In genomic region chr7:79279376-79280029, GRCm38 (mm10) we compare ENCODE assay signal across 8 mouse cellular contexts. TPM values are rescaled to one million over a fixed set of nuclear protein-coding genes. Genes with fewer than 3 reads are reported as not detected.
DNase-seq lines count a peak whose midpoint lies in the region; ATAC-seq lines count a peak whose summit lies in the region.

No protein-coding gene starts in this region.

- no peaks in the 10 kb centered on the region for H3K9me3 ChIP-seq in heart, embryonic 13.5 days
- no peaks in the 10 kb centered on the region for H3K9me3 ChIP-seq in liver, embryonic 15.5 days (replicated peaks)
- H3K9me3 ChIP-seq in stomach, embryonic 16.5 days (replicated peaks; ENCODE audit: control insufficient read depth, low read length), result no peaks in the 10 kb centered on the region

- no peak for ATAC-seq in heart, embryonic 13.5 days (ENCODE audit: extremely low read depth, insufficient number of reproducible peaks, low FRiP score, low TSS enrichment)
- no peak for ATAC-seq in liver, embryonic 15.5 days (ENCODE audit: insufficient read depth)
- ATAC-seq in stomach, embryonic 16.5 days (ENCODE audit: insufficient read depth, low FRiP score), result no peak

- H3K27ac ChIP-seq in heart, embryonic 13.5 days (replicated peaks), result no peak overlapping the region
- H3K27ac ChIP-seq in liver, embryonic 15.5 days (replicated peaks), result peak overlapping the region; percentile 61
- peak overlapping the region; percentile 82 for H3K27ac ChIP-seq in stomach, embryonic 16.5 days (ENCODE audit: low read length)

- 60% methylated on average over 10 of the region's 10 CpGs for WGBS in heart, embryonic 13.5 days
- 16% methylated on average over 10 of the region's 10 CpGs for WGBS in liver, embryonic 15.5 days (ENCODE audit: insufficient replicate concordance)
- WGBS in stomach, embryonic 16.5 days, result 57% methylated on average over 10 of the region's 10 CpGs

- DNase-seq in cerebellum, adult 9-11 months, result peak; percentile 15
- no peak for DNase-seq in cerebellum, adult 8-10 months
- DNase-seq in 3134 (ENCODE audit: extremely low read depth, insufficient read length, low spot score), result peak; percentile 29
- no peak for DNase-seq in urinary bladder, postnatal 4 days (ENCODE audit: low spot score in 2 of 2)
- DNase-seq in urinary bladder, postnatal 36 days (ENCODE audit: low spot score in 2 of 2), result no peak

- peaks cover 74% of the 10 kb centered on the region for H3K4me1 ChIP-seq in heart, embryonic 13.5 days
- H3K4me1 ChIP-seq in liver, embryonic 15.5 days (replicated peaks), result peaks cover 96% of the 10 kb centered on the region
- peaks cover 47% of the 10 kb centered on the region for H3K4me1 ChIP-seq in stomach, embryonic 16.5 days (ENCODE audit: control insufficient read depth, insufficient read depth, low read length)

- H3K27me3 ChIP-seq in heart, embryonic 13.5 days (replicated peaks), result no peaks in the 10 kb centered on the region
- H3K27me3 ChIP-seq in liver, embryonic 15.5 days, result no peaks in the 10 kb centered on the region
- H3K27me3 ChIP-seq in stomach, embryonic 16.5 days (ENCODE audit: control insufficient read depth, insufficient read depth, low read length), result no peaks in the 10 kb centered on the region

- no peak overlapping the region for H3K4me2 ChIP-seq in heart, embryonic 13.5 days
- H3K4me2 ChIP-seq in liver, embryonic 15.5 days, result peak overlapping the region; percentile 25
- no peak overlapping the region for H3K4me2 ChIP-seq in stomach, embryonic 16.5 days (ENCODE audit: low read depth, low read length)

- H3K4me3 ChIP-seq in heart, embryonic 13.5 days, result no peak overlapping the region
- no peak overlapping the region for H3K4me3 ChIP-seq in liver, embryonic 15.5 days (replicated peaks)
- H3K4me3 ChIP-seq in stomach, embryonic 16.5 days (replicated peaks; ENCODE audit: low read length), result no peak overlapping the region

- no peaks in the 10 kb centered on the region for H3K36me3 ChIP-seq in heart, embryonic 13.5 days
- peaks cover 5% of the 10 kb centered on the region; the same call in 1 of the 2 replicates for H3K36me3 ChIP-seq in liver, embryonic 15.5 days (replicated peaks)
- H3K36me3 ChIP-seq in stomach, embryonic 16.5 days (ENCODE audit: control insufficient read depth, insufficient read depth, low read length), result no peaks in the 10 kb centered on the region; the same call in 1 of the 2 replicates

- peak overlapping the region; percentile 16; the same call in 1 of the 2 replicates for H3K9ac ChIP-seq in heart, embryonic 13.5 days
- peak overlapping the region; percentile 35; the same call in 1 of the 2 replicates for H3K9ac ChIP-seq in liver, embryonic 15.5 days
- 0 out of 2 replicates have a peak overlapping the region, but pooled peaks have one; percentile 16 for H3K9ac ChIP-seq in stomach, embryonic 16.5 days (ENCODE audit: low read length)

RNA-seq across cellular contexts. Expression of gene Abhd2, which starts 6.5 kb away (rescaled TPM):
- polyA plus RNA-seq in heart, embryonic 13.5 days (2015; fragmentation: Nextera tagmentation; extraction: Ambion mirVana), result 4.0 and 4.3 TPM in 2 replicates
- polyA plus RNA-seq in liver, embryonic 15.5 days (2015; fragmentation: Nextera tagmentation; extraction: Ambion mirVana), result 11.4 TPM in 2 replicates
- 13.8 and 15.7 TPM in 2 replicates for polyA plus RNA-seq in stomach, embryonic 16.5 days (2015; fragmentation: Nextera tagmentation; extraction: Ambion mirVana)

Comparison
In these comparisons a context has a peak if more than half of its experiments do, and no peak if none do; other contexts are left out.
1. DNase-seq: peak in cerebellum, adult 9-11 months (single experiment) and 3134 (single experiment); none in cerebellum, adult 8-10 months (single experiment), urinary bladder, postnatal 4 days (0 of 2) and urinary bladder, postnatal 36 days (0 of 2).
2. Peak in every context shown above with its lines, with median percentiles within 50 percentile points of each other: H3K9ac ChIP-seq.